Mouse (Mus musculus): ENCODE measurements around the gene Plcd1.

Plcd1 gene

DNA sequence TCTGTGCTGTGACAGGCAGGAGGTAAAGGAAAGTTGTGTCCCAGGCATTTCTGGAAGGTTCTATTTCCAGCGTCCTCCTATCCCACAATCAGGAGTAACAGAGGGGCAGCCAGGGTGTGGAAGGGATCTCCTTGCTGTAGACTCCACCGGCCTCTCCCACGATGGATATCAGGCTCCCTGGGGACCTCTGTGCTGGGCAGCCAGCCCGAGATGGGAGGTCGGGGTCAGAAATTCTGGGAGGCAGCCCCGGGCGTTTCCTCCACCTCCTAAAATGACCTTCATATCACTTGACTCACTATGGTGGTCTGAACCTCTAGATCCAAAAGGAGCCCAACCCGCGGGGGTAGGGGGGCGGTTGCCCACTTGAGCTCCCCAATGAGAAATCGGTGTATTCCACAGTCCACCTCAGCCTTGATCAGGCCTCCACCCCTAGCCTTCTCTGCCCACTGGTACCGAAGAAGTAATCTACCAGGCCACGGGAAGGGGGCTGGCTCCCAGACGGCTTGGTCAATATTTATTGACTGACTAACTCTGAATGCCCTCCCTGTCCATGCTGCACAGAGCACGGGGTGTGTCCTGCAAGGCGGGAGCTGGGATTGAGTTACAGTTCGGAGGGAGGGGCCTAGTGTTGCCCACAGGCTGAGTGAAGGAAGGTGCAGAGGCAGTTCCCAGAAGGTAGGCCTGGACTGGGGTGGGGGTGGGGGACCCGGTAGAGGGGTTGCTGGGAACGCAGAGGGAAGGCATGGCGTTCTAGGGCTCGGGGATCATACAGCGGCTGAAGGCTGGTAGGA, 41.0 kb downstream of the Plcd1 start, which contains the start of gene Vill:
Gene Vill, plus strand, starts transcription at position 625 of the 791 bp plus-strand sequence.
- peak; percentile 75 for DNase-seq

DNA sequence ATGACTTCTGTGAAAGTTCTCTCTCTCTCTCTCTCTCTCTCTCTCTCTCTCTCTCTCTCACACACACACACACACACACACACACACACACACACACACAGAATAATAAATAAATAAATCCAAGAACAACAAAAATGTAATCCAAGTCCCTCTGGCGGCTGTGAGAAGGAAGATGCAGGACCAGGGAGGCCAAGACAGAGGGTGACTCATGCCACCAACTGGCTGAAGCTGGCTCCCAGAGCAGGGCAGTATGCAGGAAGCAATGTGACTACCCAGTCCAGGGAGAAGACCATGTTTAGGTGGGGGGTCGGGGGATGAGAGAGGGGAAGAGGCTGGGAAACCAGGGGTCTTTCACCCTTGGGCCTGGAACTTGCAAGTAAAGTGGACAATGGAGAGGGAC, 42.1 kb downstream of the Plcd1 start:
- peak; percentile 53 for DNase-seq

DNA sequence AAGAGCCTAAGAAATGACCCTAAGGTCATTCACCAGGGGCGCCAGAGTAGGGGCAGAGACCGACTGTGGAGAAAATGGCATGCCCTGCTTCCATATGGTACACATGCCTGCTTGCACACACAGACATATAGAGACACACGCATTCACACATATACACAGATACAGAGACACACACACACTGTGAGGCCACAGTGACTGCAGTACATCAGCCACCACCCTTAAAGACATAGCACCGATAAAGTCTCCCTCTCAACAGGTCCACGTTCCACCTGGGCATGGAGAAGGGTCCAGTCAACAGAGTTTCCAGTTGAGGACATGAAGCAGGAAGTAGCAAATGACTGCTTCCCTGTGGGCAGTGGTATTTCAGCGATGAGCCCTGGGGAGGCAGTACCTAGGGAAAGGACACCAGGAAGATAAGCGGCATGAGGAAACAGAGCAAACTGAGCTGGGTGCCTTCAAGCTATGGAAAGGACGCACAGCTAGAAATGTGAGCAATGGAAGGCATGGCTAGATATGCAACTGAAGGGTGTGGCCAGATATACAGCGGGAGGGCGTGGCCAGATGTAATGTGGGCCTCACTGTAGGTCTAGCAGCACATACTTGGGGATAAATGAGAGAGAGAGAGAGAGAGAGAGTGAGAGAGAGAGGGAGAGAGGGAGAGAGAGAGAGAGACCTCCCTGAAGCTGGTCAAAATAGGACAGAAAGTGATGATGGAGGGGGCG, 45.0 kb downstream of the Plcd1 start:
- DNase-seq = no peak

DNA sequence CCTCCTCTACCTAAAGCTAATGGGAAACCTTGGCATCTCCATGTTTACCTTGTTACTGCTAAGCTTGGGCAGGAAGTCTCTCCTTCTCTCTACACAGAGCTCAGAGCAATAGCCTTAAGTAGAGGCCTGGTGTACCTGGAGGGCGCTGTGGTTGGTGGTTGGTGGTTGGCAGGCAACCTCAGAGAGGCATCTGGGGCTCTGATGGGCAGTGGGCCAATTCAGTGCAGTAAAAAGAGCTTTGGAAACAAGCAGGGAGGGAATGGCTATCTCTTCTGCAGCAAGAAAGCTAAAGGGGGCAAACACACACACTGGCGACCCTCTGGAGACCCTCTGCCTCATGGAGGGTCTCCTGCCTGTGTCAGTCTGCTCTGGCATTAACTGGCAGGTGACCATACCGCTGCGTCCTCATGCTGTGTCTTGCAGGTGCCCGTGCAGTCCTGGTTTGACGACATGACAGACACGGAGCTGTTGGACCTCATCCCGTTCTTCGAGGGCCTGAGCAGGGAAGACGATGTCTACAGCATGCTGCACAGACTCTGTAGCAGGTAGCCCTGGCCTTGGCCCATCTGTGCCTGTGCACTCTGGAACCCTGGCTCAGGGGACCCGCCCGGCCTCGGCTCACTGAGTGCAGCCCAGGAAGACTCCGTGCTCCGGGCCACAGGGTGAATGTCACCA, 53.1 kb downstream of the Plcd1 start:
- DNase-seq = no peak

DNA sequence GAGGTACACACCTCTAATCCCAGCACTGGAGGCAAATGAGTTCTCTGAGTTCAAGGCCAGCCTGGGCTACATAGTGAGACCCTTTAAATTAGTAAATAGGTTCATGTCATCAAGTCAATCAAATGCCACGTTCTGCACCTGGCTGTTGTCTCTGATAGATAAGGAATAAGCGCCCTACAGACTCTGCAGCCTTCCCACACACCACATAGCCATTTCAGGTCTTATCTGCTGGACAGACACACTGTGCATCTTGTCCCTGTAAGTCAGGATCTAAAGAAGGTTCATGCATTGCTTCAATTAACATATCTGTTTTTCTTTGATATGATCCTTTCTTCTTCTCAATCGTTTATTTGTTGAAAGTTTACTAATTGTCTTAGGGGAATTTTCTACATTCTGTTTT, 54.7 kb downstream of the Plcd1 start:
- no peak for DNase-seq

DNA sequence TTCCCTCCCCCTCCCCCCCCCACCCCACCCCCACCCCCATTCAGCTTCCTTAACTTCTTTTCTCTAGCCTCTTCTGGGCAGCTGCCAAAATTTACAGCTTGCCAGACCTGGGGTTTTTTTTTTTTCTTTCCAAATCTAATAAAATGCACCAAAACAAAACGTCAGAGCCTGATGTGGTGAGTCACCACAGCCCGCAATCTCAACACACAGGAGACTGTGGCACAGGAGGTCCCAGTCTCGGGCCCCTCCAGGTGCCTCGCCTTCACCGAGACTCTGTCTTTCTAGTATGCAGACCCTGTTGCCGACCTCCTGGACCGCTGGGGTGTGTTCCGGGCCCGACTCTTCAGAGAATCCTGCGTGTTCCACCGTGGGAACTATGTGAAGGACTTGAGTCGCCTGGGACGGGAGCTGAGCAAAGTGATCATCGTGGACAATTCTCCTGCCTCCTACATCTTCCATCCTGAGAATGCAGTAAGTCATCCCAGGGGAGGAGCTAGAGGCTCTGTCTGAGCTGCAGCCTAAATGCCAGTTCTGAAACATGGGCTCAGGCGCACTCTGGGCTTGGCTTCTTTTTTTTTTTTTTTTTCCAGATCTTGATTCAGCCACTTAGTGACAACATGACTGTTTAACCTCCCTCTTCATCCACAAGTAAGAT, 56.1 kb downstream of the Plcd1 start:
- DNase-seq = peak; percentile 63

DNA sequence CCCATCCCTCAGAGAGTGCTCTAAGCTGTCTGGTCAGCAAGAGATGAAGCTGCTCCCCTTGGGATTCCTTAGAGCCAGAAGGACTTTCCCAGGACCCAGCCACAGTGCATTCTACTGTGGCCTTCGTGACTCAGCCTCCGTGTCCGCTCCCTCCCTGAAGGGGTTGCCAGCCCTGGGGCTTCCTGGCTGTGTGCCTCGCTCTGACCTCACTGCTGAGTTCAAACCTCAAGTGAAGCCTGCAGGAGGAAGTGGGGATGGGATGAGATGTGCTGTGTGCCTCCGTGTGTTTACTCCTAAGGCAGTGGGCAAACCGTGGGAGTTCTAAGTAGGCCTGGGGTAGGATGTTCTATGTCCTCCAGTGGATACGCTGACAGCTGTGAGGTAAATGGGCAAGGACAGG, 57.5 kb downstream of the Plcd1 start:
- DNase-seq = peak; percentile 70

DNA sequence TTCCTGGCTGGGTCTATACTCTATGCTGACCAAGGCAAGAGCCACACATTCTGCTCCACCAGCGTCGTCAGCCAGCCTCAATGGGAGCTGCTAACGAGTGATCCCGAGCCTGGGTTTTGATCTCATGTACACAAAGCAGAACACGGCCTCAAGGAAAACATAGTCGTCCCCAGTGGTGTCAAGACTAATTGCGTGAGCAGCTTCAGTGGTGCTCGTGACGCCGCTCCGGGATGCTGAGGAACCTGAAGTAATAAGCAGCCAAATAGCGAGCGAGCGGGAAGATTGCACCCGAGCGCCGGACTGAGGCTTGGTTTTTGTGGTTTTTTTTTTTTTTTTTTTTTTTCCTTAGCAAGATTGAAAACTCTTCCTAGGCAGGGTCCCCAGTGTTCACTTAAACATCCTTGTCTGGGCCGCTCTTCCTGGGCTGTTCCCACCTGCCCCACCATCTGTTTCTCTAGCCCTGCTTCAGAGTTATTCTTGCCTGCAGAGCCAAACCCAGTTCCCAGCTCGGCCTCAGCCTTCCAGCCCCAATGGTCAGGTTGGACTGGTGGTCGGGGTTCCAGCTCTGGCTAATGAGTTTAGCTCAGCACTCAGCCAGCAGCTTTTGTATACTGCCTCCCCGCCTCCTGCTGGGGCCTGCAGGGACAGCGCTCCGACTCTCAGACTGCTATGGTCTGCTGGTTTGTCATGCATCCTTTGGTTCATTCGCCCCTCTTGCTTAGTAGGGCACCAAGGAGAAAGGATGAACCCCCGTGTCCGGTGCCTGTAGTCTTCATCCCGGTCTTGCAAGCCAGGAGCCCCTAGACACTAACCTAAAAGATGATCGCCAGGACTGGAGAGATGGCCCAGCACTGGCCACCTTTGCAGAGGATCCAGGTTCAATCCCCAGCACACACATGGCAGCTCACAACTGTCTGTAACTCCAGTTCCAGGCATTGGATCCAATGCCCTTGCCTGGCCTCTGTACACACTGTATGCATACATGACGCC, 58.3 kb downstream of the Plcd1 start:
- DNase-seq = no peak

DNA sequence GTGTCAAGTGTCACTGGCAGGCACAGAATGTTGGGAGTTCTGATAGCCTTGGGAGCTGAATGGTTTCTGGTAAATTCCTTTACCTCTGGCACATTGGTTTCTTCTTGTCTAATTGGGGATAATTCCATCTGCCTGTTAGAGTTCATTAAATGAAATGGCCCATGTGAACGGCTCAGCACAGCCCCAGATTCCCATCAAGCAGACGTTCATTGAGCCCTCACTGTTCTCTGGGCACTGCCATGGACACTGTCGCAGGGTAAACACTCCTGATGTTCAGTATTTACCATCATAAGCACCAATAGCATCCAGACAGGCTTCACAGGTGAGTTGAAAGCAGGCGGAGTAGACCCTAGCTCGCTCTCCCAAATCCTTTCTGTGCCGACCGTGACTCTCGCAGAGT, 59.2 kb downstream of the Plcd1 start:
- DNase-seq = no peak

DNA sequence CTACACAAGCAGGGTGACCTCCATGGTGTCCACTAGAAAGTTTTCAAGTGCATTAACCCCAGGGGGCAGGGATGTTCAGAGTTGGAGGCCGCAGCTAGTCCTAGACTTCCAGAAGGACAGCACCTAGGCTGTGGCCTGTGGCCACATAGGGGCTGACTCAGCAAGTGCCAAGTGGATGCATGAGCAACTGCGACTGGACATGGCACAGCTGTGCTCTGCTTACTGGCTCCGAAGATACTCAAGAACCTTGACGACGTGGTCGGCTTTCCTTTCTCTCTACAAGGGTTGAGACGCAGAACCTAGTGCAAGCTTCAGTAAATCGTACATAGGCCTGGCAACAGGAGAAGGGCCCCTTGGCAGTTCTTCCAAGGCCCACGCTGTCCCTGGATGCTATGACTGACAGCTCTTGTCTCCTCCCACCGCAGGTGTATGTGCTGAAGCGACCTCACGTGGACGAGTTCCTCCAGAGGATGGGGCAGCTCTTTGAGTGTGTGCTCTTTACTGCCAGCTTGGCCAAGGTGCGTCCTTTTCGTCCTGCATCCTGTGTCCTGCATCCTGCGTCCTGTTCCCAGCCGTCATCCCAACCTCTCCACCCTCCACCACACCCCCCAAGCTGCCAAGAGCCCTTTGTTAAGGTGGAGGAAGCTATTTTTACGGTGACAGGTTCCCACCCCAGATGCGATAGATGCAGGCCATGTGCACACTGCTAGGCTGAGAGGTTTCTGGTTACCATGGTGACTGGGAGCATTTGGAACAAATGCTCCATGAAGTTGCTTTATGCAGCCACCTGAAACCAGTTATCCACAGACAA, 60.0 kb downstream of the Plcd1 start:
- DNase-seq = no peak

DNA sequence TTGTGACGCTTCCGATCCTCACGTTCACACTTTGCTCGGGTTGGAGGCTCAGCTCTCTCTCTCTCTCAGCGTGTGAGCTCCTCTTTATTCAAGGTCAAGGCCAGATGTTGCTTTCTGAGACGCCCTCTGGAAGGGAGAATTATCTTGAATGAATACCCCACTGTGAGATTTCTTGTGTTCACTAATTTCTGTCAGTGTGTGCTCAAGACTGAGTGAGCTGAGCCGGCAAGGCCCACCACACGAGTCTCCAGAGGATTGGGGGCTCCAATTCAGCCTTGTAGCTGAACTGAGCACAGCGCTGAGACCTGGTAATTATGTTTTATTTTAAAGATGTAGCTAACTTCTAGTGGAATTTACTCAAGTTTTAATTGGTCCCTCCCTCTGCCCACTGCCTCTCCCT, 60.8 kb downstream of the Plcd1 start:
- DNase-seq = no peak

DNA sequence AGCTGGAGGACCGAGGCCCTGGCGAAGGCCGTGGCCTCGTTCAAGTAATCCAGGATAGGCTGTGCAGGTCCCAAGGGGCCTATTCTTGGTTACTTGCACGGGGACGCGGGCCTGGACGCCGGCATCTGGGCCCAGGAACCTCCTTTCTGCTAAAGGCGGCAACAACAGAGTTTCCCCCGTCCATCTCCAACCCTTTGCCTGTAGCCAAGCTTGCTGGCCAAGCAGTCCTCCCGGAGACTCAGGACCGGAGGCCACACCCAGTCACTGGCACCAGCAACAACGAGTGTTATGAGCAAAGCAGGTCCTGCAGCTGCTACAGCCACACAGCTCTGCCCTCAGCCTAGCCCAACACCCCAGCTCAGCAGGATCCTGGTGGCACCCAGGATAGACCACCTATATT, 61.5 kb downstream of the Plcd1 start:
- peak; percentile 54 for DNase-seq

DNA sequence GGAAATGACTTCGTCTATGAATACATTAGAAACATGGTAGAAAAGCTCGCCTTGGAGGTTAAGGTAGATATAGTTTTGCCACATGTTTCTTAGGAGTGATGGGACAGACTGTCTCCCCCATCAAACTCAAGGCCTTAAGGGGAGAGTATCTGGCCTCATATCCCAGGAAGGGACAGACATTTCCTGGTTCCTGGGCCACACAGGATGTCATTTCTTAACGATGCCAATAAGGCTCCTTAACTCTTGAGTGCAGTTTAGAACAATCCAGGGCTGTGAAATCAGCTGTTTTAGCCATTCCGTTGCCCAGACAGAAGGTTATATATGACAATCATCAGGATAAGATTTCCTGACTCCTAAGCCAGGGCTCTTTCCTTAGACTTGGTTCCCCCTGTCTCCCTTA, 62.3 kb downstream of the Plcd1 start:
- no peak for DNase-seq

DNA sequence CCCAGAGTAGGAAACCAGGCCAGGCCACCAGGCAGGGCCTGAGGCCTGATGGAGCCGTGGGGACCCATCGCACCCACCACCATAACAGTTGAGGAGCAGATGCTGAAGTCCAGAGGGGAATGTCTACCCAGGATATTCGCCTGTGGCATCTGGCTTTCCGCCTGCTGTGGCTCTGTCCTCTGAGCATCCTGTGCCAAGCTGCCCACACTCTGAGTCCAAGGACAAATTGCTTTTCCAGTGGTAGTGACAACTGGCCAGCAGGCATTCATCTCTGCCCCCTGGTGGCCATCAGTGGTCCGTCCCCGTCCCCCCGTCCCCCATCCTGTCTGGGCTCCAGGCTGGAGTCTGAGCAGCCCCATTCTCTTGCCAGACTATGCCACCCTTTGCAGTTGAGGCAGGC, 63.7 kb downstream of the Plcd1 start:
- DNase-seq = peak; percentile 86

DNA sequence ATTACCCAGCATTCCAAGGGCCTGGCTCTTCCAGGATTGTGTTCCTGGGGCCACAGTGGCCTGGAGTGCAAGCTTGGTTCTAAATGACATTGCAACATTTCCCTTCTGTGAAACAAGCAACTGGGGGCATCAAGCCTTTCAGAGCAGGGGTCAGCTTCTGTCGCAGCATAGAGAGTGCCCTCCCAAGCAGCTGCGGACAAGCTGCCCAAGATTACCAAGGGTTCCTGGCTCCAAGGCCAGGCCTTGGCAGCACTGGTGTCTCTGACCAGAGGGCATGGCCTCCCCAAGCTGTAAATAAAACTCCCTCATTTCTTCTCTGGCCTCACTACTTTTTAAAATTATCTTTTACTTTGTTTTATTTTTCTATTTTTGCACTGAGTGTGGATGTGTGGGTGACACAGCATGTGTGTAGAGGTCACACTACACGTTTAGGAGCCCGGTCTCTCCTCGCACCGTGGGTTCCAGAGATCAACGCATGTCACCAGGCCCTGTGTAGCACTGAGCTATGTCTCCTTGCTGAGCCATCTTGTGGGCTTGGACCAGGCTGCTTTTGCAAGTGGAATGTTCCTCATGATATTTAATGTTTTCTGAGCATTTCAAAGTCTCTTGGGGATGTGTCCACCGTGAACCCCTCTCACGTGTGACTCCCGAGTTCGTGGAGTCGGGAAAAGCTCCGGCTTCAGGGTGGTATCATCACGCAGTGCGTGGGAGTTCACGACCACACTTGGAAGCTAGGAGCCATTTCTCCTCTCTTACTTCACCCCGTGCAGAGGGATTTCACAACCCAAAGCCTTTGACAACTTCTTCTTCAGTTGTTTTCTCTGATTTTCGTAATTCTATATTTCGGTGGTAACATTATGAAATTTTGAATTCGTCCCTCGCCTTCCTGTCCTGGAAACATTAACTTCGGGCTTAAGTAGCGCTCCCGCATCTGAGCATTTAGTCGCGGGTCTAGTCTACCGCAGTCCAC, 64.8 kb downstream of the Plcd1 start:
- DNase-seq = no peak

DNA sequence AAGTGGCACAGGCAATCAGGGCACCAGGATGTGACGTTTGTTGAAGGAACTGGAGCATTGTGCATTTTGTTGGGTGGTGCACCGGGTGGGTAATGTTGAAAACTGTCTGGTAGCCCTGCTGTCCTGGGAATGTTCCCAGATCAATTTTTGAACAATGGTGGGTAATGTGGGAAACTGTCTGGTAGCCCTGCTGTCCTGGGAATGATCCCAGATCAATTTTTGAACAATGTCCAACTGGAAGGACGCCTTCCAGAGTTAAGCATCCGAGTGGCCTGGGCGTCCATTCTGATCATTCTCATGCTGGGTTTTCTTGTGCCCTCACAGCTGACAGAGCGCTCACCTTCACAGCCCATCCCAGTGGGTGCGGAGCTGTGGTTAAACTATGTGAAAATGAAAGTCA, 66.0 kb downstream of the Plcd1 start:
- no peak for DNase-seq

DNA sequence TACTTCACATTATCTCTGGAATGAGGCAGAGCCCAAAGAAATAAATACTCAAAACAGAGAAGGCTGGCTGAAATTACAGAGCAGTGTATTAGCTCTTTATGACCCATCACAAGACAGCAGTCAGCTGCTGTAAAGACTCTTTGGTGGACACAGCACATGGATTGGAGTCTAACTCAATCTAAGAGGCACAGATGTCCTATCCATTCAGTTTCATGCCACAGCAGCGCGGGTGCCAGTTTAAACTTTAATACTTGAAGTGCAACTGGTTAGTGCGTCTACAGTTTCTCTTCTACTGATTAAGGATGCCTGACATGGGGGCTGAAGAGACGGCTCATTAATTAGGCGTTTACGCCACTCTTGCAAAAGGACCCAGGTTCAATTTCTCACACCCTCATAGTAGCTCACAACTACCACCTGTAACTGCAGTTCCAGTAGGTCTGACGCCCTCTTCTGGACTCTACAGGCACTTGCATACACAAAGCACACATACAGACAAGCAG, 67.4 kb downstream of the Plcd1 start:
- peak; percentile 72 for DNase-seq

DNA sequence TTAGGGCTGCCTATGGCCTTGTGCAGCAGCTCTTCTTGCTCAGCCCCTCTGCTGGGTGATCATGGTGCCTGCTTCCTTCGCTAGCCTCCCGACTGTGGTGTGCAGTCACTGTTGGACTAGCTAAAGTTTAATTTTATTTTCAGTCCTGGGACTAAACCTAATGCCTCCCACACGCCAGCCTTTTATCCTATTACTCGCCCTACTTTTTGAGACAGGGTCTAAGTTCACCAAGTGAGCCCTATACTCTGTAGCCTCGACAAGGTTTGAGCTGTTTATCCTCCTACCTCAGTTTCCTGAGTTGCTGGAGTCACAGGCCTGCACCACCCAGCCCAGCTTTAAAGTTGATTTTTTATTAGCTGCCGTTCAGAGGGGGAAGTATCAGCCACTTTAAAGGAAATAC, 68.0 kb downstream of the Plcd1 start:
- DNase-seq = no peak

DNA sequence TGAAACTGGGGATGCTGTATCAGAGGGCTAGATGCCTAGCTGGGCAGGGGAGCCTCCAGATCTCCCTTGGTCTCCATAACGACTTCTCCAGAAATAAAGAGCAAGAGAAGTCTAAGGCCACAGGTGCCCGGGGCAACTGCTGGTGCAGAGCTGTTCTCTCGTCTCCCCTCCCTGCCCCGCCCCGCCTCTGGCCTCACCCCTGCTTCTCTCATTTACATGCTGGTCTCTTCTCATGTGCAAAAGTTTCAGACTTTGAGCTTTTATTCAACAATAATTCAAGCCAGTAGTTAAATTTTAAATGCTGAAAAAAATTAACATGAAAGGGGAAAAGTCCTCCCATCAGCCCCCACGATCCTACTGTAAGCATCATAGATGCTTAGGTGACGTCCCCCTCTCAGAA, 71.6 kb downstream of the Plcd1 start:
- DNase-seq = peak; percentile 66
